8 mouse cellular contexts compared by ENCODE assay signal in genomic region chr13:19618841-19619215, GRCm38 (mm10). TPM values are rescaled to one million over a fixed set of nuclear protein-coding genes. Genes with fewer than 3 reads are reported as not detected.
DNase-seq lines count a peak whose midpoint lies in the region; ATAC-seq and TF ChIP-seq lines count a peak whose summit lies in the region.

No protein-coding gene starts in this region.

- H3K9ac ChIP-seq in hindbrain, embryonic 13.5 days, result peak overlapping the region; percentile 95
- H3K9ac ChIP-seq in midbrain, embryonic 11.5 days (ENCODE audit: low read length), result peak overlapping the region; percentile 91

- peak overlapping the region; percentile 44; the same call in 1 of the 2 replicates for H3K4me3 ChIP-seq in testis, adult 2 months (ENCODE audit: control insufficient read depth, low read depth, low read length)
- peak overlapping the region; percentile 80 for H3K4me3 ChIP-seq in hindbrain, embryonic 13.5 days
- H3K4me3 ChIP-seq in midbrain, embryonic 11.5 days (ENCODE audit: low read depth, low read length), result peak overlapping the region; percentile 72

- peak; percentile 41 for DNase-seq in embryo, embryonic 10 days (ENCODE audit: low spot score)
- no peak for DNase-seq in embryo, embryonic 9.5 days (ENCODE audit: extremely low spot score)
- DNase-seq in testis, postnatal 14 days (ENCODE audit: low spot score), result no peak
- peak; percentile 86 for DNase-seq in midbrain, embryonic 11.5 days (ENCODE audit: low spot score, missing footprints)
- no peak for DNase-seq in adrenal gland, postnatal 36 days
- DNase-seq in thymus, postnatal 36 days, result no peak

- 8% methylated on average over 5 of the region's 5 CpGs for WGBS in hindbrain, embryonic 13.5 days
- 12% methylated on average over 5 of the region's 5 CpGs for WGBS in midbrain, embryonic 11.5 days

- no peak for TF ChIP-seq CTCF in testis, adult 2 months (IDR thresholded peaks at IDR 0.05; ENCODE audit: control insufficient read depth, insufficient read depth, insufficient replicate concordance, low read depth, low read length)

- peak overlapping the region; percentile 87 for H3K4me2 ChIP-seq in hindbrain, embryonic 13.5 days
- peak overlapping the region; percentile 88 for H3K4me2 ChIP-seq in midbrain, embryonic 11.5 days

- no peaks in the 10 kb centered on the region for H3K36me3 ChIP-seq in testis, adult 2 months (ENCODE audit: control insufficient read depth, insufficient read depth, low read length)
- H3K36me3 ChIP-seq in hindbrain, embryonic 13.5 days, result no peaks in the 10 kb centered on the region
- H3K36me3 ChIP-seq in midbrain, embryonic 11.5 days (ENCODE audit: control insufficient read depth, insufficient read depth, low read length), result no peaks in the 10 kb centered on the region

- no peak overlapping the region for H3K27ac ChIP-seq in testis, adult 2 months (ENCODE audit: control insufficient read depth, insufficient read depth, low read depth, low read length)
- peak overlapping the region; percentile 89 for H3K27ac ChIP-seq in hindbrain, embryonic 13.5 days
- peak overlapping the region; percentile 63; the same call in 1 of the 2 replicates for H3K27ac ChIP-seq in midbrain, embryonic 11.5 days (ENCODE audit: low read depth, low read length)

- ATAC-seq in hindbrain, embryonic 13.5 days (ENCODE audit: low FRiP score), result peak; percentile 47
- peak; percentile 4 for ATAC-seq in midbrain, embryonic 11.5 days (ENCODE audit: low FRiP score)

- H3K27me3 ChIP-seq in testis, adult 2 months (ENCODE audit: control insufficient read depth, insufficient read depth, low read length), result no peaks in the 10 kb centered on the region
- H3K27me3 ChIP-seq in hindbrain, embryonic 13.5 days, result peaks cover 18% of the 10 kb centered on the region
- peaks cover 4% of the 10 kb centered on the region; the same call in 1 of the 2 replicates for H3K27me3 ChIP-seq in midbrain, embryonic 11.5 days (ENCODE audit: control insufficient read depth, insufficient read depth, low read length)

- no peaks in the 10 kb centered on the region for H3K9me3 ChIP-seq in hindbrain, embryonic 13.5 days
- H3K9me3 ChIP-seq in midbrain, embryonic 11.5 days (ENCODE audit: control insufficient read depth, low read length), result no peaks in the 10 kb centered on the region

- peaks cover 10% of the 10 kb centered on the region for H3K4me1 ChIP-seq in testis, adult 2 months (ENCODE audit: control insufficient read depth, insufficient read depth, low read length)
- H3K4me1 ChIP-seq in hindbrain, embryonic 13.5 days (replicated peaks), result peaks cover 16% of the 10 kb centered on the region
- H3K4me1 ChIP-seq in midbrain, embryonic 11.5 days (ENCODE audit: control insufficient read depth, insufficient read depth, low read length), result peaks cover 20% of the 10 kb centered on the region

- TF ChIP-seq POLR2A in testis, adult 2 months (IDR thresholded peaks at IDR 0.05; ENCODE audit: control insufficient read depth, low read depth, low read length), result no peak

RNA-seq across cellular contexts. Expression of gene Epdr1, which starts 0.9 kb away (rescaled TPM):
- 0.41 and 0.56 TPM in 2 replicates for polyA plus RNA-seq in testis, adult 2 months (2012; rRNA removed)
- polyA plus RNA-seq in hindbrain, embryonic 13.5 days (2015; fragmentation: Nextera tagmentation; extraction: Ambion mirVana), result 17.0 and 18.5 TPM in 2 replicates
- 22.9 and 24.5 TPM in 2 replicates for polyA plus RNA-seq in midbrain, embryonic 11.5 days (2014; fragmentation: Nextera tagmentation; extraction: Ambion mirVana)
- 10 to 100 TPM; 17.2 to 20.1 TPM for total RNA-seq in adrenal gland, postnatal 36 days (2021)

RNA-seq across cellular contexts. Expression of gene Sfrp4, which starts 4.1 kb away (rescaled TPM):
- 0.60 TPM in 1 of 2 replicates, not detected in the other for polyA plus RNA-seq in testis, adult 2 months (2012; rRNA removed)
- 2.0 and 2.2 TPM in 2 replicates for polyA plus RNA-seq in hindbrain, embryonic 13.5 days (2015; fragmentation: Nextera tagmentation; extraction: Ambion mirVana)
- 2.8 and 3.6 TPM in 2 replicates for polyA plus RNA-seq in midbrain, embryonic 11.5 days (2014; fragmentation: Nextera tagmentation; extraction: Ambion mirVana)
- total RNA-seq in adrenal gland, postnatal 36 days (2021), result 1 to 10 TPM; 3.1 to 4.0 TPM

Comparison
In these comparisons a context has a peak if more than half of its experiments do, and no peak if none do; other contexts are left out.
1. DNase-seq: peak in embryo, embryonic 10 days (single experiment) and midbrain, embryonic 11.5 days (single experiment); none in embryo, embryonic 9.5 days (single experiment), testis, postnatal 14 days (single experiment), adrenal gland, postnatal 36 days (0 of 2) and thymus, postnatal 36 days (0 of 2).
2. RNA of gene Epdr1, which starts 0.9 kb away (polyA plus RNA-seq): 22.9 to 24.5 TPM in midbrain, embryonic 11.5 days and 17.0 to 18.5 TPM in hindbrain, embryonic 13.5 days; 0.41 to 0.56 TPM in testis, adult 2 months; every median in the first group is over 10 times any median in the second.
3. Peak in every context shown above with its lines, with median percentiles within 50 percentile points of each other: H3K4me3 ChIP-seq.